Mouse (Mus musculus) midbrain, embryonic 12.5 days (tissue): ENCODE results near the gene Gda. TPM values are rescaled to one million over a fixed set of nuclear protein-coding genes. Genes with fewer than 3 reads are reported as not detected.

Source experiments
- ATAC-seq: fragments of 200-750 bp; cut with Nextera tagmentation; 2 replicates; pipeline ENCODE4 v1.8.0; 2017; ENCODE audit warnings: low read depth, moderate TSS enrichment, moderate library complexity; ENCODE audit not compliant: low FRiP score
- H3K27ac ChIP-seq: fragments of 300-500 bp; sonication (generic); replicated peaks from 2 replicates; pipeline ENCODE4 v1.5.1; 2016; ENCODE audit warnings: mild to moderate bottlenecking
- H3K27me3 ChIP-seq: fragments of 300-500 bp; sonication (generic); 2 replicates; pipeline ENCODE4 v1.6.1; 2016; ENCODE audit warnings: mild to moderate bottlenecking
- H3K36me3 ChIP-seq: fragments of 300-500 bp; sonication (generic); 2 replicates; pipeline ENCODE4 v1.6.1; 2016
- H3K4me1 ChIP-seq: fragments of 300-500 bp; sonication (generic); 2 replicates; pipeline ENCODE4 v1.6.1; 2016
- H3K4me2 ChIP-seq: fragments of 300-500 bp; sonication (generic); replicated peaks from 2 replicates; pipeline ENCODE4 v1.6.1; 2016; ENCODE audit warnings: mild to moderate bottlenecking, moderate library complexity
- H3K4me3 ChIP-seq: fragments of 300-500 bp; sonication (generic); 2 replicates; pipeline ENCODE4 v1.5.1; 2016; ENCODE audit warnings: mild to moderate bottlenecking
- H3K9ac ChIP-seq: fragments of 300-500 bp; sonication (generic); replicated peaks from 2 replicates; pipeline ENCODE4 v1.6.1; 2016; ENCODE audit warnings: mild to moderate bottlenecking, moderate library complexity
- H3K9me3 ChIP-seq: fragments of 300-500 bp; sonication (generic); 2 replicates; pipeline ENCODE4 v1.6.1; 2016; ENCODE audit warnings: mild to moderate bottlenecking
- WGBS: fragments of 180-500 bp; shearing (Covaris S2); methylation state at CpG from one replicate; pipeline ENCODE4 v1.1.7; 2016; 5-methylcytosine and 5-hydroxymethylcytosine counted together
- polyA plus RNA-seq: library from polyadenylated mRNA; unstranded; fragments of >200 nt; fragmentation: Nextera tagmentation; extraction: Ambion mirVana; gene quantifications from 2 replicates; pipeline ENCODE4 v1.2.1, GENCODE M21; 2016

Gda gene
- polyA plus RNA-seq, 1 experiment from 2014 or later, result not detected

DNA sequence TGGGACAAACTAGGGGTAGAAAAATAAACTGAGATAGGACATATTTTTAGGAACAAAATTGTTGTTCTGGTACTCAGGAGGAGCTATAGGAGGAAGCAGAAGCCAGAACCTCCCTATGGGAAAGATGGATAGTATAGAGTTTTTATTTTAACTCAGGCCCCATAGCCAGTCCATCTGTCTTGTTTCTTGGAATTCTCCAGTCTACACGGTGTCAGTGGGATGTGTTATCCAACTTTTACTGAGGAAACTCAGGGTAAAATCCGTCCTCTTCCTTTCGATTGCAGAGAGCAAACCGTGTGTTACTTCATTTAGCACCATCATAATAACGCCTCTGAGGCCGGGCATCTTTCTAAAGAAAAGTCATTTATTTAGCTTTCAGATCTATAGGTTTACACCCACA, 104.1 kb downstream of the Gda start:
- 94% methylated on average over 6 of the region's 6 CpGs for WGBS
- H3K27ac ChIP-seq, result no peak overlapping the region
- no peaks in the 10 kb centered on the region for H3K36me3 ChIP-seq
- no peaks in the 10 kb centered on the region for H3K27me3 ChIP-seq
- 0 out of 2 replicates have a peak, but pooled peaks cover 2% of the 10 kb centered on the region for H3K9me3 ChIP-seq
- no peak overlapping the region for H3K4me3 ChIP-seq
- no peaks in the 10 kb centered on the region for H3K4me1 ChIP-seq
- no peak for ATAC-seq
- H3K4me2 ChIP-seq, result no peak overlapping the region
- H3K9ac ChIP-seq, result no peak overlapping the region

DNA sequence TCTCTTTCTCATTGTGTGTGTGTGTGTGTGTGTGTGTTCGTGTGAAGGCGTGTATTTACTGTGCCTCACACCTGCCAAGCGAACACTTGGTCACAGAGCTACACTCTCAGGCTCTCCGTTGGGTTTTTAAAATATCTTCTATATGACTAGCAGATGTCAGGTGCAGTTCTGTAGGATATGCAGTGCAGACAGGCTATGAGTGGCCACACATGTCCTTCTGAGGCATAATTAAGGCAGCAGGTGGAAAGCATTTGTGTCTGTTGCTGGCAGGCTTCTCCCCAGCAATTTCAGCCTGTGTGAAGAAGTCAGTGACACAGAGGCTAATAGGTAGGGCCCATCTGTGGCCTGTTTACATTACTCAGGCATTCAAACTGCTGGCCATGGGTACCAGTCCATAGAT, 104.7 kb downstream of the Gda start:
- Histone ChIP-seq H3K9me3 (0 out of 2 replicates have a peak, but pooled peaks cover 2% of the 10 kb centered on the region), H3K9ac (no peak overlapping the region), H3K27me3 (no peaks in the 10 kb centered on the region), H3K4me1 (no peaks in the 10 kb centered on the region), H3K4me2 (no peak overlapping the region), H3K4me3 (no peak overlapping the region), H3K36me3 (no peaks in the 10 kb centered on the region), H3K27ac (no peak overlapping the region)
- WGBS, result 90% methylated on average over 4 of the region's 4 CpGs
- ATAC-seq, result no peak

DNA sequence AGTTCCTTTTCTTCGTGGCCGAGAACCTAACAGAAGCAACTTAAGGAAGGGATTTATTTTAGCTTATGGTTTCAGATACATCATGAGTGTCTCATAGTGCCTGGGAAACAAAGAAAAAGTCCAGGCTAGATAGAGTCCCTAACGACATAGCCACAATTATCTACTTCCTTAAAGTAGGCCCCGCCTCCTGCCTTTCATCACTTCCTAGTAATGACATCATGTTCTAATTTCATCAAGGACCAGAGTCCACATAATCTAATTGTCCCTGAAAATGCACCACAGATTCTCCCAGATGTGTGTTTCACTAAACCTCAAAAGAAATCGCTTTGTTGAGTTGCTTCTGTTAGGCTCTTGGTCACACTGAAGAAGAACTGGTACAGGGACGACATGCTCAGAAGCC, 115.5 kb downstream of the Gda start:
- 92% methylated on average over 6 of the region's 6 CpGs for WGBS

DNA sequence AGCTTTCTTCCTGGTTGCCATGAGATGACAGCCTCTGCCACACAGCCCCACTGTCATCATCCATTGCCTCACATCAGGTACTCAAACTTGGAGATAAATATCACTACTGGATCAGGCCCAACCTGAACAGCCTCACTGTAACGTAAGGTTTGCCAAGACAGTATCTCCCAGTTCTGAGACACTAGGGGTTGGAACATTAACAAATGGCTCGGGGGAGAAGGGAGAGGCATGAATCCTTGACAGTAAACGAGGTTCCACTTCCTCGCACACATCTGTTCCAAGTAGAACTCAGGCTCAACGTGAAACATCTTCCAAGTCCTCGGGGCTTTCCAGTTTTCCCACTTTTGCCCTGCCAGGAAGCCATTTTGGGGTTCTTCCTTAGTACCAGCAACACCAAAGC, 123.6 kb downstream of the Gda start:
- no peaks in the 10 kb centered on the region for H3K4me1 ChIP-seq
- no peaks in the 10 kb centered on the region for H3K9me3 ChIP-seq
- no peak overlapping the region for H3K9ac ChIP-seq
- H3K4me3 ChIP-seq, result no peak overlapping the region
- no peaks in the 10 kb centered on the region for H3K36me3 ChIP-seq
- ATAC-seq, result no peak
- no peak overlapping the region for H3K4me2 ChIP-seq
- H3K27me3 ChIP-seq, result no peaks in the 10 kb centered on the region
- 93% methylated on average over 6 of the region's 6 CpGs for WGBS
- no peak overlapping the region for H3K27ac ChIP-seq

More for the DNA sequence above, 115.5 kb downstream of the Gda start:
- Histone ChIP-seq H3K9me3 (no peaks in the 10 kb centered on the region), H3K4me1 (no peaks in the 10 kb centered on the region), H3K36me3 (no peaks in the 10 kb centered on the region), H3K9ac (no peak overlapping the region), H3K27ac (no peak overlapping the region), H3K27me3 (no peaks in the 10 kb centered on the region), H3K4me2 (no peak overlapping the region), H3K4me3 (no peak overlapping the region)
- no peak for ATAC-seq

DNA sequence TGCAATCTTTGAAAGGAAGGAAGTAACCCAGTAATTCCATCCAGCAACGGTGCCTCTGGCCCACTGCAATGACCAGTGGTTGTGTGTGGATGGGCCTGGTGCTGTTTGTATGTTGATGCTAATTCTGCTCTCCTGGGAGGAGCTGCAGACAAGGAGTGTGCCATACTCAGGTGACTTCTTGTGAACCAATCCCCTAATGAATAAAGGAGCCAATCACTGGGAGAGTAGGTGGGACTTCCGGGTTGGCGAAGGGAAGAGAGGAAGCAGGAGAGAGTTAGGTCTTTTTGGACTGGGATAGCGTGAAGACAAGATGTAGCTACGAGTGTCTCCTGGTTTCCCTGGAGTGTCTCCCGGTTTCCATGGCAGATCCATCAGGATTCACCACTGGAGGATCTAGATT, 126.6 kb downstream of the Gda start:
- ATAC-seq, result no peak
- Histone ChIP-seq H3K9ac (no peak overlapping the region), H3K27ac (no peak overlapping the region), H3K4me2 (no peak overlapping the region), H3K27me3 (no peaks in the 10 kb centered on the region), H3K9me3 (no peaks in the 10 kb centered on the region), H3K4me1 (no peaks in the 10 kb centered on the region), H3K4me3 (no peak overlapping the region), H3K36me3 (no peaks in the 10 kb centered on the region)
- 95% methylated on average over 6 of the region's 6 CpGs for WGBS

Other genes starting within 250 kb of the Gda start
- 182 and 192 TPM in 2 replicates for gene Zfand5, start 201.2 kb downstream of the Gda start, polyA plus RNA-seq
- gene 1110059E24Rik, start 179.5 kb upstream of the Gda start, polyA plus RNA-seq, result 55.1 and 62.8 TPM in 2 replicates
- gene Abhd17b, start 179.7 kb upstream of the Gda start, polyA plus RNA-seq, result 51.7 and 58.0 TPM in 2 replicates